Mouse (Mus musculus): ENCODE results near the gene Ubald2. TPM values are rescaled to one million over a fixed set of nuclear protein-coding genes. Genes with fewer than 3 reads are reported as not detected.

Gene Ubald2
- total and polyA plus RNA-seq, 3 experiments = 56.8 to 77.7 TPM; not detected in 1

GRCm38 (mm10) chr11:116437541-116437940 lies 3.6 kb downstream of the Ubald2 start:
- Histone ChIP-seq H3K9me3 (replicated peaks; ENCODE audit: insufficient read depth, low read length) (no peaks in the 10 kb centered on the region), H3K27ac (ENCODE audit: control insufficient read depth, low read depth, low read length) (peak overlapping the region; percentile 97), H3K4me3 (ENCODE audit: control insufficient read depth in 1 of 2, insufficient read depth in 1 of 2, low read depth in 2 of 2, low read length in 2 of 2) (no peak overlapping the region; a peak in 1 of 4 replicates), H3K79me2 (ENCODE audit: control insufficient read depth, insufficient read depth, low read length, poor library complexity) (peaks cover 10% of the 10 kb centered on the region), H3K4me1 (ENCODE audit: control insufficient read depth in 1 of 2, insufficient read depth in 2 of 2, low read length in 2 of 2) (peaks cover 14 to 38% of the 10 kb centered on the region in 2 experiments), H3K27me3 (ENCODE audit: control insufficient read depth in 1 of 2, insufficient read depth in 2 of 2, low read length in 2 of 2) (no peaks in the 10 kb centered on the region), H3K9ac (ENCODE audit: control insufficient read depth, low read depth, low read length, poor library complexity, severe bottlenecking) (peak overlapping the region; percentile 91; the same call in 1 of the 2 replicates), H3K36me3 (ENCODE audit: control insufficient read depth in 1 of 2, insufficient read depth in 2 of 2, low read length in 2 of 2) (peaks cover 0 to 27% of the 10 kb centered on the region in 2 experiments; a peak in 3 of 4 replicates)
- no peak for DNase-seq (ENCODE audit: low read depth, low spot score)
- TF ChIP-seq MYC (IDR thresholded peaks at IDR 0.05; ENCODE audit: low read depth, low read length) (no peak), CHD1 (IDR thresholded peaks at IDR 0.05; ENCODE audit: low read depth, low read length) (no peak), NRF1 (IDR thresholded peaks at IDR 0.05; ENCODE audit: insufficient read depth, low read depth, low read length, poor library complexity, severe bottlenecking) (no peak), USF2 (IDR thresholded peaks at IDR 0.05; ENCODE audit: borderline replicate concordance in 1 of 2, insufficient read depth in 1 of 2, low read depth in 1 of 2, low read length in 2 of 2) (no peak), MYB (IDR thresholded peaks at IDR 0.05; ENCODE audit: low read depth, low read length) (no peak), KAT2A (conservative IDR thresholded peaks at IDR 0.05; ENCODE audit: low read depth, low read length) (no peak), EP300 (IDR thresholded peaks at IDR 0.05; ENCODE audit: low read depth in 1 of 2, low read length in 2 of 2) (no peak), GABPA (IDR thresholded peaks at IDR 0.05; ENCODE audit: low read depth, low read length) (no peak), ZMIZ1 (IDR thresholded peaks at IDR 0.05; ENCODE audit: low read depth, low read length) (no peak), GATA1 (IDR thresholded peaks at IDR 0.05; ENCODE audit: low read depth, low read length) (no peak), MXI1 (IDR thresholded peaks at IDR 0.05; ENCODE audit: low read depth, low read length) (no peak), RCOR1 (IDR thresholded peaks at IDR 0.05; ENCODE audit: low read depth, low read length) (no peak)

DNA sequence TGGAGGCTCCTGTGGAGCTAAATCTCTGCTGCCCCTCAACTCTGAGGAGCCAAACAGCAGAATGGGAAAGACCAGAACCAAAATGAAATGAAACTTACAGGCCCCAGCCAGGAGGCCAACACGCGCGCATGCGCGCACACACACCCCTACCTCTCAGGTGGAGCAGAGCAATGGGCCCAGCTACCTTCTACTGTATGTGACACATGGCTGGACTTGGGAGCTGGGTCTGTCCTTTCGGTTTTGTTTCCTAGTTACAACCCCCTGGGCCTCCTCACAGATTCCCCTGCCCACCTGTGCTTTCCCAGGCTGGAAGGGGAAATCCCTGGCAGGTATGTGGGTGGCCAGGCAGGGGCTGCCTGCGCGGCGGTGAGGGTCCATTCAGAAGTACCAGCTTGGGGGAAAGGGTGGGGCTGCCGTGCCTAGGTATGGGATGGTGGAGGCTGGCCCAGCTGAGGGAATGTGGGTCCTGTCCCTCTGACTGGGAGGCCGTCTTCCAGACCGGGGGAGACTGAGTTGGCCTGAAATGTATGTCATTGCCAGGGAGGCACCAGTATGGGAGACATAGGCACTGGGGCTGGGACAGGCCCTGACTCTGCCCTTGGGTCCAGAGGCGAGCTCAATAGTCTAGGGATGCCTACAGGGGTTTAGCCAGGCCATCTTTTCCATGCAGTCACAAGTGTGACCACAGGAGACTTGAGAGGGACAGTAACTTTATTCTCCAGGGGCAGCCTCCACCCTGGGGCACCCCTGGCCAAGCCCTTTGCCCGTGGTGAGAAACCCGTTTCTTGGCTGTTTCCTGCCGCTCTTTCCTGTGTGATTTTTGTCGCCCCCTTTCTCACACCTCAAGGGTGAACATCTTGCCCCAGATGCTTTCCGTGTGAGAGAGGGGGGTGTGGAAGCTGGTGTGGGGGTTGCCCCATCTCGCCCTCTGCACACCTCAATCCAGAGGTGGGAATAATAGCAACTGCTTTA lies 5.7 kb downstream of the Ubald2 start:
- no peak for DNase-seq (ENCODE audit: low read depth, low spot score)
- Histone ChIP-seq H3K9me3 (replicated peaks; ENCODE audit: insufficient read depth, low read length) (no peaks in the 10 kb centered on the region), H3K9ac (ENCODE audit: control insufficient read depth, low read depth, low read length, poor library complexity, severe bottlenecking) (no peak overlapping the region), H3K36me3 (ENCODE audit: control insufficient read depth in 1 of 2, insufficient read depth in 2 of 2, low read length in 2 of 2) (peaks cover 0 to 24% of the 10 kb centered on the region in 2 experiments; a peak in 3 of 4 replicates), H3K79me2 (ENCODE audit: control insufficient read depth, insufficient read depth, low read length, poor library complexity) (peaks cover 8% of the 10 kb centered on the region), H3K4me1 (ENCODE audit: control insufficient read depth in 1 of 2, insufficient read depth in 2 of 2, low read length in 2 of 2) (peaks cover 14 to 30% of the 10 kb centered on the region in 2 experiments), H3K27ac (ENCODE audit: control insufficient read depth, low read depth, low read length) (no peak overlapping the region), H3K4me3 (ENCODE audit: control insufficient read depth in 1 of 2, insufficient read depth in 1 of 2, low read depth in 2 of 2, low read length in 2 of 2) (no peak overlapping the region), H3K27me3 (ENCODE audit: control insufficient read depth in 1 of 2, insufficient read depth in 2 of 2, low read length in 2 of 2) (no peaks in the 10 kb centered on the region)
- TF ChIP-seq ZMIZ1 (IDR thresholded peaks at IDR 0.05; ENCODE audit: low read depth, low read length) (peak; percentile 56; the same call in 1 of the 2 replicates), USF1 (IDR thresholded peaks at IDR 0.05; ENCODE audit: low read depth, low read length) (no peak), CTCF (IDR thresholded peaks at IDR 0.05 in 2 of 3, conservative IDR thresholded peaks at IDR 0.05 in 1 of 3; ENCODE audit: control insufficient read depth in 1 of 3, insufficient read depth in 1 of 3, low read depth in 2 of 3, low read length in 3 of 3, poor library complexity in 1 of 3, severe bottlenecking in 1 of 3) (no peak), MEF2A (IDR thresholded peaks at IDR 0.05; ENCODE audit: extremely low read depth, insufficient replicate concordance, low read depth, low read length, poor library complexity, severe bottlenecking) (no peak), POLR2AphosphoS5 (IDR thresholded peaks at IDR 0.05; ENCODE audit: borderline replicate concordance, low read depth, low read length) (peak; percentile 82; the same call in 1 of the 2 replicates), E2F4 (IDR thresholded peaks at IDR 0.05; ENCODE audit: borderline replicate concordance, low read depth, low read length) (no peak)
